Comparison of ENCODE assay signal across 7 mouse cellular contexts in the genomic region with DNA sequence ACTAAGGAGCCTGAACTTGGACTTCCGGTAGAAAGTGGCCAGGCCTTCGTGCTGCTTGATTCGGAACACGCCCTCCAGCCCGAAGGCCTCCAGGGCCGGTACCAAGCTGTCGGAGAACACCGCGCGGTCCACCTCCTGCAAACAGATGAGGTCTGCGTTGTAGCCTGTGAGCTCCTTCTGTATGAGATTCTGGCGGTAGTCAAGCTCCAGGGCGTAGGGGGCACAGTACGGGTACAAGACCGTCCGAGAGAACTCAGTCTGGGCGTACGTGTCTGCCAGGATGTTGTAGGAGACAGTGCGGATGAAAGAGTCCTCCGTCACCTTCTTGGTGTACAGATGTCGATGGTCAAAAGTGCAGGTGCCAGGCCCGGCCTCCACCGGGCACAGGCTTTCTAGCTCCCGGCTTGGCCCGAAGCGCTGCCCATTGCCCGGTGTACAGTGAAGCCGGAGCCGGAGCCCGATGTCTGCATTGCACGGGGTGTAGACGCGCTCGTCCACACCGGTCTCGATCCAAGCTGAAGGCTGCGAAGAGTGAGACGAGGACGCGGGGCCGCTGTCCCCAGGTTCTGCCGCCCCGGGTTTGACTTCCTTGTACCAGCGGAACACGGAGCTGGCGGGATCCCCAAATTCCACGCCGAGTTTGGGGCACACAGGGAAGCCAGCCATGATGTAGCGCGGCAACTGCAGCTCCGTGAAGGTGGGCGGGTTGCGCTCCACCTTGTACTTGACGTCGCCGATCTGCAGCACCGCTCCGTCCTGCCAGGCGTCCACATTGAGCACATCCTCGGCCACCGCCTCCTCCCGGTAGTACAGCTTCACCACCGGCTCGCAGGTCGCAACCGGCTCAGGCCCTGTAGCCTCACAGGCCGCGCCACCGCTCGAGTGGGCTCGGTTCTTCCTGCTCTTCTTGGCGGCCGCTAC. TPM values are rescaled to one million over a fixed set of nuclear protein-coding genes. Genes with fewer than 3 reads are reported as not detected.
DNase-seq lines count a peak whose midpoint lies in the region; ATAC-seq and TF ChIP-seq lines count a peak whose summit lies in the region.

No protein-coding gene starts in this region.

- TF ChIP-seq CTCF in cerebellum, adult 2 months (IDR thresholded peaks at IDR 0.05; ENCODE audit: borderline replicate concordance, insufficient read depth, low read depth, low read length), result no peak

- peaks cover 5% of the 10 kb centered on the region; the same call in 1 of the 2 replicates for H3K36me3 ChIP-seq in intestine, embryonic 15.5 days
- peaks cover 28% of the 10 kb centered on the region for H3K36me3 ChIP-seq in midbrain, embryonic 10.5 days

- H3K4me1 ChIP-seq in cerebellum, adult 2 months (ENCODE audit: control insufficient read depth, insufficient read depth, low read length), result no peaks in the 10 kb centered on the region; the same call in 1 of the 2 replicates
- H3K4me1 ChIP-seq in intestine, embryonic 15.5 days (replicated peaks), result peaks cover 5% of the 10 kb centered on the region; the same call in 1 of the 2 replicates
- peaks cover 34% of the 10 kb centered on the region for H3K4me1 ChIP-seq in midbrain, embryonic 10.5 days

- intact Hi-C loops in left cerebral cortex, postnatal 4 days (cut with DNase I), result loop anchor here (10.0 kb wide), 2 partner anchors 266 to 426 kb away; no protein-coding TSS in a partner anchor

- no peak overlapping the region for H3K27ac ChIP-seq in cerebellum, adult 2 months (ENCODE audit: insufficient read depth, low read length)
- H3K27ac ChIP-seq in intestine, embryonic 15.5 days, result peak overlapping the region; percentile 89
- H3K27ac ChIP-seq in midbrain, embryonic 10.5 days (replicated peaks), result peak overlapping the region; percentile 96

- ATAC-seq in intestine, embryonic 15.5 days, result peak; percentile 58

- TF ChIP-seq POLR2A in cerebellum, adult 2 months (IDR thresholded peaks at IDR 0.05; ENCODE audit: borderline replicate concordance, insufficient read depth, low read length), result no peak

- H3K27me3 ChIP-seq in cerebellum, adult 2 months (ENCODE audit: control insufficient read depth, insufficient read depth, low read length), result no peaks in the 10 kb centered on the region
- H3K27me3 ChIP-seq in intestine, embryonic 15.5 days (replicated peaks), result no peaks in the 10 kb centered on the region
- no peaks in the 10 kb centered on the region for H3K27me3 ChIP-seq in midbrain, embryonic 10.5 days (ENCODE audit: low read depth, poor library complexity, severe bottlenecking)

- peak overlapping the region; percentile 86 for H3K9ac ChIP-seq in intestine, embryonic 15.5 days

- H3K9me3 ChIP-seq in intestine, embryonic 15.5 days, result no peaks in the 10 kb centered on the region
- H3K9me3 ChIP-seq in midbrain, embryonic 10.5 days (replicated peaks), result no peaks in the 10 kb centered on the region

- DNase-seq in R1 (ENCODE audit: low read depth, low spot score), result peak; percentile 75
- peak in 1 of 2 experiments; percentile 27 for DNase-seq in cerebellum, adult 2 months
- DNase-seq in frontal cortex, postnatal 14 days (ENCODE audit: low spot score in 2 of 2), result peak; percentile 22 to 37
- peak; percentile 34 for DNase-seq in left cerebral cortex, postnatal 4 days
- peak; percentile 35 for DNase-seq in midbrain, embryonic 10.5 days (ENCODE audit: low spot score)
- peak; percentile 54 for DNase-seq in spleen, adult 12 weeks (ENCODE audit: low spot score)

- WGBS in cerebellum, adult 2 months, result under 1% methylated on average over 73 of the region's 73 CpGs
- under 1% methylated on average over 73 of the region's 73 CpGs for WGBS in intestine, embryonic 15.5 days
- 3% methylated on average over 73 of the region's 73 CpGs for WGBS in midbrain, embryonic 10.5 days

- H3K4me3 ChIP-seq in cerebellum, adult 2 months (replicated peaks; ENCODE audit: insufficient read depth, low read depth, low read length), result peak overlapping the region; percentile 94
- peak overlapping the region; percentile 96 for H3K4me3 ChIP-seq in intestine, embryonic 15.5 days (replicated peaks)
- H3K4me3 ChIP-seq in midbrain, embryonic 10.5 days, result peak overlapping the region; percentile 98

- H3K4me2 ChIP-seq in intestine, embryonic 15.5 days (replicated peaks), result peak overlapping the region; percentile 85

RNA-seq across cellular contexts. Expression of a gene that starts 1.1 kb away (rescaled TPM):
- 5.3 and 5.4 TPM in 2 replicates for polyA plus RNA-seq in cerebellum, adult 2 months (2012; rRNA removed)
- polyA plus RNA-seq in intestine, embryonic 15.5 days (2015; fragmentation: Nextera tagmentation; extraction: Ambion mirVana), result 10.1 and 10.2 TPM in 2 replicates
- 10 to 100 TPM; 12.0 to 13.5 TPM for total RNA-seq in left cerebral cortex, postnatal 4 days (2021)
- polyA plus RNA-seq in midbrain, embryonic 10.5 days (2016; fragmentation: Nextera tagmentation; extraction: Ambion mirVana), result 11.2 and 11.8 TPM in 2 replicates

RNA-seq across cellular contexts. Expression of a gene that starts 24.4 kb away (rescaled TPM):
- polyA plus RNA-seq in cerebellum, adult 2 months (2012; rRNA removed), result 0.08 and 0.16 TPM in 2 replicates
- polyA plus RNA-seq in intestine, embryonic 15.5 days (2015; fragmentation: Nextera tagmentation; extraction: Ambion mirVana), result 0.05 and 0.08 TPM in 2 replicates
- under 1 TPM; 0.40 to 0.56 TPM for total RNA-seq in left cerebral cortex, postnatal 4 days (2021)
- 0.06 TPM in 1 of 2 replicates, not detected in the other for polyA plus RNA-seq in midbrain, embryonic 10.5 days (2016; fragmentation: Nextera tagmentation; extraction: Ambion mirVana)

RNA-seq across cellular contexts. Expression of a gene that starts 30.8 kb away (rescaled TPM):
- 86.2 and 86.9 TPM in 2 replicates for polyA plus RNA-seq in cerebellum, adult 2 months (2012; rRNA removed)
- 592 and 625 TPM in 2 replicates for polyA plus RNA-seq in intestine, embryonic 15.5 days (2015; fragmentation: Nextera tagmentation; extraction: Ambion mirVana)
- total RNA-seq in left cerebral cortex, postnatal 4 days (2021), result 100 to 1,000 TPM; 212 to 232 TPM
- 517 and 522 TPM in 2 replicates for polyA plus RNA-seq in midbrain, embryonic 10.5 days (2016; fragmentation: Nextera tagmentation; extraction: Ambion mirVana)
